Mouse (Mus musculus) macrophage (primary cell): ENCODE data around the gene Sarm1. TPM values are rescaled to one million over a fixed set of nuclear protein-coding genes. Genes with fewer than 3 reads are reported as not detected.

Experiments used
- H3K27ac ChIP-seq: fragments of 350-480 bp; formaldehyde crosslinking; 2 replicates; pipeline ENCODE4 v1.9.0; 2021
- H3K36me3 ChIP-seq: fragments of 350-480 bp; formaldehyde crosslinking; 2 replicates; pipeline ENCODE4 v1.9.0; 2021; ENCODE audit errors: inconsistent target
- H3K4me3 ChIP-seq: fragments of 350-480 bp; formaldehyde crosslinking; 2 replicates; pipeline ENCODE4 v1.9.0; 2021; ENCODE audit errors: inconsistent target
- H3K79me2 ChIP-seq: fragments of 350-480 bp; formaldehyde crosslinking; 2 replicates; pipeline ENCODE4 v1.9.0; 2021; ENCODE audit errors: inconsistent target
- WGBS: methylation state at CpG from one replicate; pipeline ENCODE4 v1.1.7; 2026; ENCODE audit warnings: inconsistent platforms; ENCODE audit not compliant: missing documents; 5-methylcytosine and 5-hydroxymethylcytosine counted together
- polyA plus RNA-seq: library from polyadenylated mRNA; stranded (reverse); fragments of 250-400 nt; gene quantifications from 3 replicates; pipeline ENCODE4 v1.2.4, GENCODE M21; 2018; ENCODE audit warnings: inconsistent platforms

Sarm1 gene
- polyA plus RNA-seq, 1 experiment from 2014 or later: 0.16 TPM

GRCm38 (mm10) chr11:78499004-78499403, 1.4 kb upstream of the Sarm1 start, which contains the start of gene Vtn:
Vtn (plus strand) TSS chr11:78499091.
- no peaks in the 10 kb centered on the region for H3K79me2 ChIP-seq
- peak within 1 kb of the TSS; percentile 23; the same call in 1 of the 2 replicates for H3K4me3 ChIP-seq
- H3K36me3 ChIP-seq: no peaks in the 10 kb centered on the region
- 84% methylated on average over 7 of the region's 7 CpGs for WGBS
- H3K27ac ChIP-seq: no peak within 1 kb of the TSS

DNA sequence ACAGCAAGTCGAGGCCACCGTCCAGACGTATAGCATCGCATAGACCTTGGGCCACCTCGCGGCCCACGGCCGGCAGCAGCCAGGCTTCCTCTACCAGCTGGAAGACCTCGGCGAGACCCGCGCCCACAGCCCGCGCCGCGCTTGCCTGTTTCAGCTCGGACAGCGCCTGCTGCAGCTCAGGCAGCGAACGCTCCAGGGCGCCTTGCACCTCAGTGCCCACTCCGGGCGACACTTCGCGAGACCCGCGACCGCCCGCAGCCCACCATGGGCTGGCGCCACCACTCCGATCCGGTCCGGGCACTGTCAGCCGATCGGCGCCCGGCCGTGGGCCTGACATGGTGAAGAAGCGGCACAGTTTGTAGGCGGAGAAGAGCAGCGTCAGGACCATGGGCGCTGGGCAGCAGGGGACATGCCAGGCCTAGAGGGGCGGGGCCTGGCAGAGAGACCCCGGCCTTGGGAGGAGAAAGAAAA, 448 bp downstream of the Sarm1 start:
- no peaks in the 10 kb centered on the region for H3K36me3 ChIP-seq
- no peaks in the 10 kb centered on the region for H3K79me2 ChIP-seq
- H3K4me3 ChIP-seq: peak overlapping the region; percentile 23; the same call in 1 of the 2 replicates
- no peak overlapping the region for H3K27ac ChIP-seq
- WGBS: 3% methylated on average over 38 of the region's 44 CpGs

DNA sequence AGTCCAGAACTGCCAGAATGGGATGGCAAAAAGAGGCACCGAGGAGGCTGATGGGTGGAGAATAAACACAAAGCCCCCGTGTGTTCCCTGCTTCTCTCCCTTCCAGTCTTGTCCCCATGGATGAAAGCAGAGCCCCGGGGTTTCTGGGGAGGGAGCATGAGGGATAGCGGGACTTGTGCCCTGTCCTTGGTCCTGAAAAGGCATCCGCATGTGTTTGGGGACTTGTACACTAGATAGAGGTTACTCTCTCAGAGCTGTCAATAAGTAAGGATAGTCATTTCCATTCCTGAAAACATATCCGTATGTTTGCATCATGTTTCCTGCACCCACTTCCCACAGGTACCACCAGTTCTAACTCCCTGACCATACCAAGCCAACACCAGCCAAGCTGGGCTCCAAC, 1.6 kb downstream of the Sarm1 start:
- 12% methylated on average over 6 of the region's 6 CpGs for WGBS
- H3K27ac ChIP-seq: no peak overlapping the region
- no peak overlapping the region for H3K4me3 ChIP-seq
- H3K36me3 ChIP-seq: no peaks in the 10 kb centered on the region
- H3K79me2 ChIP-seq: no peaks in the 10 kb centered on the region

DNA sequence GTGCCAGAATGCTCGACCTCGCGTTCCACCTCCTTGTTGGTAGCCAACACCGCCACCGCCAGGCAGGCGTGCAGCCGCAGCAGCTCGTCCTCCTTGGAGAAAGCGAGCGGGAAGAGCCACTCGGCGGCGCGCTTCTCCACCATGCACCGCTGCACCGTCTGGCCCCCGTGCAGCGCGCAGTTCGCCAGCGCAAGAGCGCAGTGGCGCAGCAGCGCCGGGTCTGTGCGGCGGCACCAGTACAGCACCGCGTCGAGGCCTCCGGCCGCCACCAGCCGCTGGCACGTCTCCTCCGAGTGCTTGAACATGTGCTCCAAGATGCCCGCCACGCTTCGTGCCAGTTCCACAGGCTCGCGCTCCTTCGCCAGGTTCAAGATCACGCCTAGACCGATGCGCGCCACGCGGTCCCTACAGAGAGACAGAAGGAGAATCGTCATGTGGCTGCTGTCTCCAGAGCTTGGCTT, 6.7 kb downstream of the Sarm1 start:
- no peak overlapping the region for H3K4me3 ChIP-seq
- no peaks in the 10 kb centered on the region for H3K79me2 ChIP-seq
- 13% methylated on average over 48 of the region's 48 CpGs for WGBS
- H3K36me3 ChIP-seq: no peaks in the 10 kb centered on the region
- no peak overlapping the region for H3K27ac ChIP-seq

DNA sequence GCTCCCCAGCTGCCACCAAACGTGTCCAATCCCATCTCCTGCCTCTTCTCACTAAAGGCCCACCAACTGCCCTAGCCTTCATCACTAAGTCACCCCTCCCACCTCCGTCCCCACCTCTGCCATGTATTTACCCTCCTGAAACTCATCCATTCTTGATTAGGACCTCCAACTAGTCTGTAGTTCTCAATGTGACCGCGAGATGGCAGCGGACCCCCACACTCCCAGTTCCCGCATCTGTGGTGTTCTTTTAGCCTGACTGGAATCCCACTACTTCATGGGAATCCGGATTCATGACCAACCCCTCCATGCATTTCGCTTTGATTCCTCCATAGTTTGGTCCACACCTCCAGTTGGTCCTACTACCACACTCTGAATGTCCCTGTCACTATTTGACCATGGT, 9.4 kb downstream of the Sarm1 start:
- Histone ChIP-seq H3K4me3 (no peak overlapping the region), H3K79me2 (no peaks in the 10 kb centered on the region), H3K36me3 (no peaks in the 10 kb centered on the region), H3K27ac (no peak overlapping the region)
- WGBS: 6% methylated on average over 8 of the region's 8 CpGs

DNA sequence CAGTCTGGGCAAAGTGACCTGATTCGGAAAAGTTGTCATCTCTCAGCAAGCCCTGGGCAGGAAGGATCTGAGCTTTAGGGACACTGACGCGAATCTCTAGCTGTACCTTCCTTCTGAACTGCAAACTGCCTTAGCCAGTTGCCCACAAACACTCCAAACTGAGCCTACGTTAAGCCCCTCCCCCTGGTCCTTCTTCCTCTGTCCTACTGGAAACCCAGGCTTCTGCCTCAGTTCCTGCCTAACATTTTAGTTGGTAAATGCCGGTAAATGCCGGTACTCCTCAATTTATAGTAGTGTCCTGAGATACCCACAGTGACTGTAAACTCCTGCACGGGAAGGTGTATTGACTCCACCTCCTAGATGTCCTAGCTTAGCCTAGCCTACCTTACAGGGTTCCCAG, 13.9 kb downstream of the Sarm1 start:
- H3K79me2 ChIP-seq: no peaks in the 10 kb centered on the region
- H3K4me3 ChIP-seq: no peak overlapping the region
- no peak overlapping the region for H3K27ac ChIP-seq
- 50% methylated on average over 7 of the region's 7 CpGs for WGBS
- H3K36me3 ChIP-seq: no peaks in the 10 kb centered on the region

GRCm38 (mm10) chr11:78475289-78475688, 22.3 kb downstream of the Sarm1 start:
- H3K36me3 ChIP-seq: no peaks in the 10 kb centered on the region
- no peak overlapping the region for H3K4me3 ChIP-seq
- WGBS: 21% methylated on average over 3 of the region's 3 CpGs
- H3K79me2 ChIP-seq: no peaks in the 10 kb centered on the region
- H3K27ac ChIP-seq: no peak overlapping the region

DNA sequence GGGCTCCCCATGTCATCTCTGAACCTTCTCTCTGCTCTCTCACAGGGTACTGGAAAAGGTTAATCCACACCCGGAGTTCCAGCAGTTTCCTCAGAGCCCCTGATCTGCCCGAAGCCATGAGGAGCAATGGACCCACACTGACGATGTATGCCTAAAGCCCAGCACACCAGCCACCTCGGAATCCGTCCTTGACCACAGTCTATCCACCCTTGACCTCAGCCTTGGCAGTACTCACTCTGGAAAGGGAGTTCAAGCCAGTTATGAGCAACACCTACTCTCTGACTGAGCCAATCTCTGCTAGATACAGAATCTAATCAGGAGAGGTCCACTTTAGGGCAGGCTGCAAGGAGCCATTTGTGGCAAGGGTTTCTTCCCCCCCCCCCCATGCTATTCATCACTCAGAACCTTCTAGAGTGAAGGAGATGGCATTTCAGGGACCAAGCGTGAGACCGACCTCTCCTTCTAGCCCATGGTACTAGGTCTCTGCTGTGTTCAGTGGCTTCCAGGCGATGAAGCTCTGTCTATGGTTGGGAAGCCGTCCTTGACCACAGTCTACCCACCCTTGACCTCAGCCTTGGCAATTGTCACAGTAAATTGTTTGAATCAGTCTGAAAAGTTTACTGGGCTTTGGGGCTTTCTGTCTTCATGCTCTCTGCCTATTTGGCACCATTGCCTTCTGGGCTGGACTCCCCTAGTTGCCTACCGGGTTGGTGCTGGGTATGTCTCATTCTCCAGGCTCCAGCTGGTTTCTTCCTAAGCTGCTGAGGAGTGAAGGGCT, 26.0 kb downstream of the Sarm1 start:
- H3K27ac ChIP-seq: no peak overlapping the region
- H3K4me3 ChIP-seq: no peak overlapping the region
- no peaks in the 10 kb centered on the region for H3K79me2 ChIP-seq
- H3K36me3 ChIP-seq: no peaks in the 10 kb centered on the region
- WGBS: 91% methylated on average over 10 of the region's 10 CpGs

- 71% methylated on average over 3 of the region's 3 CpGs for WGBS
- Histone ChIP-seq H3K4me3 (no peak overlapping the region), H3K36me3 (no peaks in the 10 kb centered on the region), H3K79me2 (no peaks in the 10 kb centered on the region), H3K27ac (no peak overlapping the region)
These were observed 29.6 kb downstream of the Sarm1 start for GRCm38 (mm10) chr11:78467932-78468331.

DNA sequence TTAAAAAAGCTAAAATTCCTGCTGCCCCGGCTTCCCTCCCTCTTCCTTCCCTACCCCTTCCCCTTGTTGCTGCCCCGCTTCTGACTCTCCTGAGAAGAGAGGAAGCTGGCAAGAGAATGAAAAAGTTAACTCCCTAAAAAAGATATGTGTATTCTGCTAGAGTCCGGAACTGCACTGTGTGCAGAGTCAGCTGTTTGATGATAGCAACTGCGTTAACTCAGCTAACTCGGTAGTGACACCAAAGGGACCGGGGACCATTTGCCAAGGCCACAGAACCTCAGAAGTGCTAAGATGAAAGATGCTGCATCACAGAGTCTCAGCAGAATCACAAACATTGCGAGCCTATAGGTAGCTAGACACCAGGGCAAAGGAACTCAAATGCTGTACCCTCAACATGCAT, 30.0 kb downstream of the Sarm1 start:
- no peak overlapping the region for H3K27ac ChIP-seq
- H3K79me2 ChIP-seq: no peaks in the 10 kb centered on the region
- no peak overlapping the region for H3K4me3 ChIP-seq
- WGBS: 91% methylated on average over 6 of the region's 7 CpGs
- H3K36me3 ChIP-seq: no peaks in the 10 kb centered on the region

DNA sequence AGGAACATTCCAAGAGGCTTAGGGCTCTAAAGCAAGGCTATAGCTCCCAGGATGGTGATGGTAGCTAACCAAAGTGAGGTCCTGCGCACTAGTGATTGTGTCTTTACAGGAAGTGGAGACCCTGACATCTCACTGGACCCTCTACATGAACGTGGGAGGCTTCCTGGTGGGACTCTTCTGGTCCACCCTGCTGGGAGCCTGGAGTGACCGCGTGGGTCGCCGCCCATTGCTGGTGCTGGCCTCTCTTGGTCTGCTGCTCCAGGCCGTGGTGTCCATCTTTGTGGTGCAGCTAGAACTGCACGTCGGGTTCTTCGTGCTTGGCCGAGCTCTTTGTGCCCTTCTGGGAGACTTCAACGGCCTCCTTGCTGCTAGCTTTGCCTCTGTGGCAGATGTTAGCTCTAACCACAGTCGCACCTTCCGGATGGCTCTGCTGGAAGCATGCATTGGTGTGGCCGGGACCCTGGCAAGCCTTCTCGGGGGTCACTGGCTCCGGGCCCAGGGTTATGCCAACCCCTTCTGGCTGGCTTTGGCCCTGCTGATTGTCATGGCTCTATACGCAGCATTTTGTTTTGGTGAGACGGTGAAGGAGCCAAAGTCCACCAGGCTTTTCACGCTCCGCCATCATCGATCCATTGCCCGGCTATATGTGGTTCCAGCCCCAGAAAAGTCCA, 31.2 kb downstream of the Sarm1 start:
- Histone ChIP-seq H3K36me3 (no peaks in the 10 kb centered on the region), H3K27ac (no peak overlapping the region), H3K79me2 (no peaks in the 10 kb centered on the region), H3K4me3 (peak overlapping the region; percentile 41; the same call in 1 of the 2 replicates)
- WGBS: 83% methylated on average over 23 of the region's 23 CpGs

GRCm38 (mm10) chr11:78465568-78466180, 31.9 kb downstream of the Sarm1 start, which contains the start of gene Slc46a1:
Slc46a1 (plus strand) TSS chr11:78465697.
- Histone ChIP-seq H3K4me3 (peak within 1 kb of the TSS; percentile 41), H3K36me3 (no peaks in the 10 kb centered on the region), H3K79me2 (no peaks in the 10 kb centered on the region), H3K27ac (0 out of 2 replicates have a peak within 1 kb of the TSS, but pooled peaks have one; percentile 12)
- 1% methylated on average over 41 of the region's 41 CpGs for WGBS

- Histone ChIP-seq H3K36me3 (no peaks in the 10 kb centered on the region), H3K27ac (no peak overlapping the region), H3K4me3 (no peak overlapping the region), H3K79me2 (no peaks in the 10 kb centered on the region)
- WGBS: 56% methylated on average over 9 of the region's 9 CpGs
These were observed 32.4 kb downstream of the Sarm1 start for GRCm38 (mm10) chr11:78465116-78465515.

GRCm38 (mm10) chr11:78463286-78464036, 34.1 kb downstream of the Sarm1 start:
- 83% methylated on average over 13 of the region's 13 CpGs for WGBS
- Histone ChIP-seq H3K36me3 (no peaks in the 10 kb centered on the region), H3K4me3 (no peak overlapping the region), H3K79me2 (no peaks in the 10 kb centered on the region), H3K27ac (no peak overlapping the region)
